Mouse (Mus musculus): ENCODE results near the gene Rhbdl1.

Gene Rhbdl1

GRCm38 (mm10) chr17:25839455-25840235 is 2.5 kb upstream of the Rhbdl1 start:
- DNase-seq (ENCODE audit: low spot score in 2 of 2): no peak

GRCm38 (mm10) chr17:25838904-25839303 is 1.8 kb upstream of the Rhbdl1 start:
- DNase-seq (ENCODE audit: low spot score in 2 of 2): no peak

- peak; percentile 38 to 60 for DNase-seq (ENCODE audit: low spot score in 2 of 2)
Measured at GRCm38 (mm10) chr17:25837533-25837932, 438 bp upstream of the Rhbdl1 start.

- no peak for DNase-seq (ENCODE audit: low spot score in 2 of 2)
Measured at GRCm38 (mm10) chr17:25836397-25837075, 559 bp downstream of the Rhbdl1 start.

- no peak for DNase-seq (ENCODE audit: low spot score in 2 of 2)
Measured at GRCm38 (mm10) chr17:25835816-25836215, 1.3 kb downstream of the Rhbdl1 start.

GRCm38 (mm10) chr17:25835301-25835700 is 1.8 kb downstream of the Rhbdl1 start:
- no peak for DNase-seq (ENCODE audit: low spot score in 2 of 2)

GRCm38 (mm10) chr17:25834595-25835222 is 2.4 kb downstream of the Rhbdl1 start:
- DNase-seq (ENCODE audit: low spot score in 2 of 2): no peak

- DNase-seq (ENCODE audit: low spot score in 2 of 2): no peak
Measured at GRCm38 (mm10) chr17:25833961-25834594, 3.0 kb downstream of the Rhbdl1 start.

GRCm38 (mm10) chr17:25833291-25833663 is 3.8 kb downstream of the Rhbdl1 start, which contains the start of gene Stub1:
TSS of gene Stub1 (minus strand) at chr17:25833404.
- DNase-seq (ENCODE audit: low spot score in 2 of 2): no peak

- DNase-seq (ENCODE audit: low spot score in 2 of 2): peak; percentile 98 to 99
Measured at GRCm38 (mm10) chr17:25832436-25833290, 4.4 kb downstream of the Rhbdl1 start.

- no peak for DNase-seq (ENCODE audit: low spot score in 2 of 2)
Measured at GRCm38 (mm10) chr17:25831451-25832281, 5.4 kb downstream of the Rhbdl1 start.

GRCm38 (mm10) chr17:25830806-25831431 is 6.2 kb downstream of the Rhbdl1 start:
- no peak for DNase-seq (ENCODE audit: low spot score in 2 of 2)

- DNase-seq (ENCODE audit: low spot score in 2 of 2): no peak
Measured at GRCm38 (mm10) chr17:25830200-25830753, 6.8 kb downstream of the Rhbdl1 start.

GRCm38 (mm10) chr17:25829558-25830017 is 7.5 kb downstream of the Rhbdl1 start:
- no peak for DNase-seq (ENCODE audit: low spot score in 2 of 2)

- peak; percentile 53 to 56 for DNase-seq (ENCODE audit: low spot score in 2 of 2)
Measured at GRCm38 (mm10) chr17:25828712-25829557, 8.2 kb downstream of the Rhbdl1 start, which contains the start of gene Jmjd8. TSS of gene Jmjd8 (plus strand) at chr17:25828867.

- no peak for DNase-seq (ENCODE audit: low spot score in 2 of 2)
Measured at GRCm38 (mm10) chr17:25828223-25828594, 8.9 kb downstream of the Rhbdl1 start.

- no peak for DNase-seq (ENCODE audit: low spot score in 2 of 2)
Measured at GRCm38 (mm10) chr17:25827546-25828222, 9.4 kb downstream of the Rhbdl1 start.

GRCm38 (mm10) chr17:25827011-25827410 is 10.1 kb downstream of the Rhbdl1 start:
- DNase-seq (ENCODE audit: low spot score in 2 of 2): no peak

Data from natural killer cell, adult 2 months (primary cell).